Mouse (Mus musculus): Measurements from ENCODE around the gene Gm6034.

- peak; percentile 100 for TF ChIP-seq CTCF (IDR thresholded peaks at IDR 0.05; ENCODE audit: borderline replicate concordance, insufficient read depth, low read length)
- no peak for TF ChIP-seq POLR2A (IDR thresholded peaks at IDR 0.05; ENCODE audit: low read depth, low read length)
Observed at GRCm38 (mm10) chr17:35993675-35994074, 49.1 kb upstream of the Gm6034 start.
